Mouse (Mus musculus) testis, postnatal 14 days (tissue): ENCODE measurements around the gene Chrnb2.
A peak's percentile ranks its signal among the peaks of the same experiment; 100 is the strongest.

Experiments
- DNase-seq: peaks from one replicate; pipeline ENCODE4 v3.0.0; 2021; ENCODE audit warnings: low spot score

The Chrnb2 gene

DNA sequence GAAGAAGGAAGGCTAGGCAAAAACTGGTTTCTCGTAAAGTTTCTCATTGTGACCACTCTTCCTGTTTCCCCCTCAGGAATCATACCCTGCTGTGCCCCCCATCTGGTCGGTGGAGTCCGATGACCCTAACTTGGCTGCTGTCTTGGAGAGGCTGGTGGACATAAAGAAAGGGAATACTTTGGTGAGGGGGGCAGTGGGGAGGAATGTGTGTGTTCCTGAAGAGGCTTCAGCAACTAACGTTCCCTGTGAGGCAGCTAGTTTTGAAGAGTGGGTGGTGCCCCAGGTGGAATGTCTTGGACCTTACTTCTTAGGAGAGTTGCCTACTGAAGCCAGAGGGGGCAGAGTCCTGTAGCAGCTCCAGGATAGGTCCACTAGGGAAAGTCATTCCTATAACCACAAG lies 11.6 kb upstream of the Chrnb2 start:
- DNase-seq: no peak

DNA sequence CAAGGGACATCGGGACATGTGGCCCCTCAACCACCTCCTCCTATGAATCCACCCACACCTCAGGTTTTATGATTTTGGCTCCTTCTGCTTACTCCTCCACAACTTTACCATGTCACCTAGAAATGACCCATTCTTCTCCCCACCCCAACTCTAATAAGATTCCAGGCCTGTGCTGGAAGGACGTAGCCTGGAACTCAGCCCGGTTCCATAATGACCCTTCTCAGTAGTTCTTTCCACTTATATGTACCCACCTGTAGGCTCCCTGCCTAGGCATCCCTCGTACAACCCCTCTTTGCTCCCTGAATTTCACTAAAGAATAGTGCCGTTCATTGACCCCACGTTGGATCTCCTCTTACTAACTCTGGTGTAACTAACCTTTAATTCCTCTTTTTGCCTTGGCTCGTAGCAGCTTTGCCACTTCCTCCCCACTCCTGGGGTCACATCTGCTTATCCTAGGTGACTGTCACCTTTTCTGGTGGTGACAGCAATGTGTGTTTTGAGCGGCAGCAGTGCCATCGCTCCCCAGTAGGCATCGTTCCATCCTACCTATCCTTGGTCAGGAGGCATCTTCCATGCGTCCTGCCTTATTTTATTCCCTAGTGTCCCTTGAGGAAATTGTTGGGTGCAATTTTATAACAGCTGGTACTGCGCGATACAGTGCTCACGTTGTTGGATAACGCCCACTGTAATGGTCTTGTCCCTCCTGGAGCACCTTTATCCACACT lies 10.0 kb upstream of the Chrnb2 start:
- DNase-seq: no peak

DNA sequence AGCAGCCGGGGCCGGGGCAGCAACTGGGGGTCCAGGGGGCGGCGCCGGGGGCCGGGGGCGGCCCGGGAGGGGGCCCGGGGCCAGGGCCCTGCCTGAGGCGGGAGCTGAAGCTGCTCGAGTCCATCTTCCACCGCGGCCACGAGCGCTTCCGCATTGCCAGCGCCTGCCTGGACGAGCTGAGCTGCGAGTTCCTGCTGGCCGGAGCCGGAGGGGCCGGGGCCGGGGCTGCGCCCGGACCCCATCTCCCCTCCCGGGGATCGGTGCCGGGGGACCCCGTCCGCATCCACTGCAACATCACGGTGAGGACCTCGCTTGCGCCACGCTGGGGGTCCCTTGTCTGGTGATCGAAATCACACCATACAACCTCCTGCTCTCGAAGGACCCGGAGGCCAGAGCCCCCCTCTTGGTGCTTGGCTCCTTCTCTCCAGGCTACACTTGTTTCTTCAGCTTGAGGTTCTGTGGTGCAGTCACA lies 9.3 kb upstream of the Chrnb2 start:
- peak; percentile 65 for DNase-seq

DNA sequence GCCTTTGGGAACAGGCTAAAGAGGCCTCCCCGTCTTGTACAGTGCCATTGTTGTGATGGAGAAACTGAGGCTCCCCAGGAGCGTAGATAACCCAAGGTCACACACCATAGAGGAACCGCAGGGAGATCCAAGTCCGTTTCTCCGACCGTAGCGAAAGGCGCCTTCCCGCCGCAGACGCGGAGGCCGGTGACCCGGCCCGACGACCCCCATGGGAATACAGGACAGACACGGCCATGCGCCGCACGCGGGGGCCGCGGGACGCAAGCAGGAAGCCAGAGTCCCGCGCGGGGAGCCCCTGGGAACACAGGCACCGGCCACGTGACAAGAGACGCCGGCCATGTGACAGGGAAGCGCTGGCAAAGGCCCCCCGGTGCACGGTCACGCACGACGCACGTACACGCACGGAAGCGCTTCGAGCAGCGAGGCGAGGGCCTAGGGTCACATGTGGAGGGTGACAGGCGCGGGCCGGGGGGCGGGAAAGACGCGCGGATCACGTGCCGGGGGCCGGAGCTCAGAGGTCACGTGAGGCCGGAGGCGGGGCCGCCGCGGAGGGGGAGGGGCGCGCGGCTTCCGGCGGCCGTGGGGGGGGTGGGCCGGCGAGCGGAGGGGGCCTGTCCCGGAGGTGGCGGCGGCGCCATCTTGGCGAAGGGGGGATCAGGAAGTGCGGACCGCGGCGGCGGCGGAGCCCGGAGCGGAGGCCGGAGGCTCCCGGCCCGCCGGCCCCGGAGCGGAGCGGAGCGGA lies 8.7 kb upstream of the Chrnb2 start, which contains the start of gene Ube2q1:
Gene Ube2q1 (plus strand): TSS at position 649 of the 742 bp plus-strand sequence.
- peak; percentile 97 for DNase-seq

DNA sequence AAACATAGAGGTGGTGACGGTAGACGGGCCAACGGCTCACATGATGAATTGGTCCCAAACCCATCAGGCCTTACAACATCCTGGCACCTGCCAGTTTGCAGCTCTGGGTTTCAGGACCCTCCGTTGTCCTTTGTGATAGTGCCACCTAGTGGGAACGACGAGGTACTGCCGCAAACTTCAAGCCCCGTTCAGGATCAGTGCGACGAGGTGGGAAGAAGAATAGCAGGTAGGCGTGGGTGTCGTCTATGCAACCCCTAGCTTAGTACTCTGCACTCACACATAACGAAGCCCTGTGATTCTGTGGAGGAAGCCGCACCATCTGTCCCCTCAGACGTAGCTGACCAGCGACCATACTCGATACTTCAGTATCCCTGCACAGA lies 8.1 kb upstream of the Chrnb2 start:
- DNase-seq: peak; percentile 80

DNA sequence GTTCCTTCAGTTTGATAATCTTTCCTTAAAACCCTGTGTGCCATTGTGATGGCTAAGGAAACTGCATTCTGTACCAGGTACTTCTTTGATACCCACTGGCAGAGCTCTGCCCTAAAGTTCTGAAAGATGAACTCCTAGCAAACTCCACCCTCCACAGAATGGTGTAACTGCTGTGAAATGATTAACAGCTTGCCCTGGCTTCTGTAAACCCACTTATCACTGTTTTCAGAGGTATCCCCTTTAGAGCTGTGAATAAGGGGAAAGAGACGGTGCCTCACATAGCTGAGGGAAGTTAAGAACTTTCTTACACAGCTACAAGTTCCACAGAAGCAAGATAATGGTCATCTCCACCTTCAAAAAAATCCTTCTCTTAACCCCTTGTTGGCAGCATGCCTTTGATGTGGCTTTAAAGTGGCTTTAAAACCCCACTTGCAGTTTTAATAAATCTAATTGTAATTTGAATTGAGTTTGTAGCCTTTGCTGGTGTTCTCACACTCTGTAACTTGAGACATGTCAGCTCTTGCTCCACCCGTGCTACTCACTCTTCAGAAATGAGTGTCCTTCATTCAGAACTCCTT lies 6.1 kb upstream of the Chrnb2 start:
- no peak for DNase-seq

DNA sequence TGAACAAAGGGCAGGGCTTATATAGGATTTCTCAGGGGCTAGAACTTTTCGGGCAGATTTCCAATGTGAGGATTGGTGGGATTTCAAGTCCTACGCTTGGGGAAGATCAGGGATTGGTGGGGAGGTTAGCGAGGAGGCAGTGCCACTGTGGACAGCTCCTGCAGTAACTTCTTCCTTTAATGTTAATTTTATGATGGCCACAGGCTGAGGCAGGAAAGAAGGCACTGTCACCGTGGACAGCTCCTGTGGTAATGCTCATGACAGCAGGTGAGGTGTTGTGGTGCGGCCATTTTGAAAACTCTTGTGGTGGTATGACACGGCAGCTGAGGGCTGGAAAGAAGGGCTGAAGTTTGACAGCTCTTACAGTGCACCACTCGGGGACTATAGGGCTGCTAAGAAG lies 5.2 kb upstream of the Chrnb2 start:
- no peak for DNase-seq

GRCm38 (mm10) chr3:89759786-89760185 lies 4.6 kb downstream of the Chrnb2 start:
- no peak for DNase-seq

DNA sequence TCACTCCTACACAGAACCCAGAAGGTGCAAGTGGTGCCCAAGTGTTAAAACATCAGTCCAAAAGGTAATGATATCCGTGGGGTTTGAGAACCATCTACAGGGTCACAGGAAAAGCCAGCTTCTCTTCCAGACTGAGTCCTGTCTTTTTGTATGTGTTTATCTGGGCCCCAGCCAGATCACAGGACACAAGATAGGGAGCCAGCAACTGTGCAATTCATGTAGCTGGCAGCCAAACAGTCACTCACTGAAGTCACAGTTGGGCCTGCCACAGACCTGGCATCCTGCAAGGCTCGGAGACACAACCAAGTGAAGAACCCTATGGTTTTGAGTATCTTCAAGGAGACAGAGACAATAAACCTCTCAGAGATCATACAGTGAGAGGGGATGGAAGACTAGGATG lies 6.6 kb downstream of the Chrnb2 start:
- no peak for DNase-seq

DNA sequence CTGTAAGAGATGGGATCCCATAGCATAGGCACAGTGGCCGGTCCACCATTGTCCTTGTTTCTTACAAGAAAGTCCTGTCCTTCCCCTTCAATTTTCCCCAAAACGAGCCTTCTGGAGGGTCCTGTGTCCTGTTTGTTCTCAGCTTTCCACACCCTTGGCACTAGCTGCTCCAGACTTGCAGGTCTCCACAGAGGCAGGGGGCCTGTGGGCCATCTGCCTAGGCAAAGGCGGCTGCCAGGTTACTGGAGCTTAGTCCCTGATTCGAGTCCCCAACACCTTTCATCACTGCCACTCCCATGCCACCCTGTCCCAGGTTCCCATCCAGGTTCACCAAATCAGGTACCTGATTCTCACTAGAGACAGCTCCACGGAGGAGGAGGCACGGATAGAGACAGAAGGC lies 9.1 kb downstream of the Chrnb2 start:
- DNase-seq: no peak

- DNase-seq: no peak
Measured at GRCm38 (mm10) chr3:89752307-89752706, 12.1 kb downstream of the Chrnb2 start.

GRCm38 (mm10) chr3:89738509-89738908 lies 25.9 kb downstream of the Chrnb2 start:
- no peak for DNase-seq

GRCm38 (mm10) chr3:89732091-89732490 lies 32.3 kb downstream of the Chrnb2 start:
- no peak for DNase-seq

- peak; percentile 83 for DNase-seq
Measured at GRCm38 (mm10) chr3:89730350-89731331, 33.8 kb downstream of the Chrnb2 start.

- DNase-seq: no peak
Measured at GRCm38 (mm10) chr3:89728848-89729247, 35.6 kb downstream of the Chrnb2 start.

GRCm38 (mm10) chr3:89727028-89727427 lies 37.4 kb downstream of the Chrnb2 start:
- no peak for DNase-seq

- no peak for DNase-seq
Measured at GRCm38 (mm10) chr3:89723400-89724084, 40.9 kb downstream of the Chrnb2 start.

GRCm38 (mm10) chr3:89722032-89722431 lies 42.4 kb downstream of the Chrnb2 start:
- DNase-seq: no peak

DNA sequence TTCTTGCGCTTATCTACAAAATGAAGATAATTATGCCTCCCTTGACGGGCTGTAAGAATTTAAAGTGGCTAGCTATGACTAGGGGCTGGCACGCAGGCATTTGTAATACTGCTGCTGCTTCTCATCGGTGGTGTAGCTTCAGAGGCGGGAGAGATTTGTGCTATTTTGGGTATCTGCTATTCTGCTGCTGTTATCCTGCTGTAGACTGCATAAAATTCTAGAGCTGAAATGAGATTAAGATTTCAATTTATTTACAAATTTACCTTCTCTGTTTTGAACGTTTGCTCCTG lies 48.5 kb downstream of the Chrnb2 start:
- no peak for DNase-seq

DNA sequence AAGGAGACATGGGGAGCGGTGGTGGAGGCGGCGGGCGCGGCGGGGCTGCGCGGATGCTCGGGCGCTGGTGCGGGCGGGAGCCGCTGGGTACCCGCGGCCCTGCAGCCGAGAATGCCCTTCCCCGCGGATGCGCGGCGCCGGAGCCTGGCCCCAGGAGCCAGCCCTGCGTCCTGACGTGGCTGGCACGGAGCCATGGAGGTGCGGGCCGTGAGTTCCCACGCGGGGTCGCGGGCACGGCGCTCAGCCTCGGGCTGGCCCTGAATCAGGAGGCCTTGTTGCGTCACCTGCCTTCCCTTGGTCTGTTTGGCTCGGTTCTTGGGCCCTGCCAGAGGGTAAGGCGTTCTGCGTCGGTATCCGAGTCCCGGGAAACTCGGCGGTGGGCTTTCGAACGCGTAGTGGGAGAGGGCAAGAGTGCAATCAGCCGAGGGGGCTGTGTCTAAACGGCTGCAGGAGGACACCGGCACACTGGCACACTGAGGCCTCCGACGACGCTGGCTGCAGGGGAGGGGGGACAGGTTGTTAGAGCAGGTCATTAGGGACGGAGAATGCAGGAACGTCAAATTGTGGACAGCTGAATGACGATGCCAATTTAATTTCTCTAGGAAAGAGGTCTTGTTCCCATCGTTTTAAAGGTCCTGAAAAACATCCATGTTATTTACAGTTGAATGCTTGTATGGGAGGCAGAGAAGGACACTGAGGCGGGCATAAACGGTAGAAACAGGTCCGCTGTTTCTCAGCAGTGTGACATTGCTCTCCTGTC lies 49.0 kb downstream of the Chrnb2 start:
- DNase-seq: peak; percentile 60
